Mouse (Mus musculus) heart, postnatal 0 days (tissue): ENCODE results near the gene Slc25a25.

ENCODE experiments used
- CTCF ChIP-seq: IDR thresholded peaks from 2 replicates; pipeline ENCODE4 v1.5.1; 2016; ENCODE audit warnings: antibody characterized with exemption, control low read depth, low read depth
- EP300 ChIP-seq: IDR thresholded peaks from 2 replicates; pipeline ENCODE4 v1.6.1; 2016; ENCODE audit warnings: antibody characterized with exemption, low read depth

GRCm38 (mm10) chr2:32411407-32411806 is 39.8 kb downstream of the Slc25a25 start:
- no peak for TF ChIP-seq EP300
- TF ChIP-seq CTCF, result no peak
